Mouse (Mus musculus) Muller cell, postnatal 12 days (primary cell): ENCODE data around the gene Nxn.
A peak's percentile ranks its signal among the peaks of the same experiment; 100 is the strongest.

Source experiments
- DNase-seq: peaks from one replicate; pipeline ENCODE4 v3.0.0-alpha.2; 2015; ENCODE audit errors: inconsistent ontology term

The Nxn gene

DNA sequence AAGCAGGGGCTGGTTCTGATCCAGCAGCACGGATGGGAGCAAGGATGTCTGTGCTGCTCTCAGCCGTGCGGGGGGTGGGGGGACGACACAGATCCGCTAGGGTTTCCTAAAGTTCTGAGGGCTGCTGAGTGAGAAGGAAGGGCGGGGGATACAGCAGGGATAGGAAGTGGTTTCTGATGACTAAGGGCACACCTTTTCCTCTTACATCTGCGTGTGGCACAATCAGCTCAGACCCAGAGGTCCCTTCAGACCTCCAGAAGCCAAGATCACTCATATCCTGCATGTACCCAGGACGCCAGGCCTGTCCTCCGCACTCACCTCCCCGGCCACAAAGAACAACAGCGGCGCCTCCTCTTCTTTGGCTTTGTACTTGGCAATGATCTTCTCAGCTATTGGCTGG, 137.7 kb downstream of the Nxn start:
- no peak for DNase-seq

- no peak for DNase-seq
These were observed 138.5 kb downstream of the Nxn start for GRCm38 (mm10) chr11:76260208-76261050.

GRCm38 (mm10) chr11:76258511-76258910, 140.4 kb downstream of the Nxn start:
- no peak for DNase-seq

GRCm38 (mm10) chr11:76257386-76257785, 141.6 kb downstream of the Nxn start:
- DNase-seq: no peak

- DNase-seq: no peak
These were observed 142.8 kb downstream of the Nxn start for GRCm38 (mm10) chr11:76256129-76256528.

GRCm38 (mm10) chr11:76255431-76256001, 143.4 kb downstream of the Nxn start:
- peak; percentile 66 for DNase-seq

GRCm38 (mm10) chr11:76253918-76254264, 145.0 kb downstream of the Nxn start:
- no peak for DNase-seq

GRCm38 (mm10) chr11:76253145-76253917, 145.6 kb downstream of the Nxn start:
- peak; percentile 67 for DNase-seq

- no peak for DNase-seq
These were observed 146.9 kb downstream of the Nxn start for GRCm38 (mm10) chr11:76252036-76252435.

DNA sequence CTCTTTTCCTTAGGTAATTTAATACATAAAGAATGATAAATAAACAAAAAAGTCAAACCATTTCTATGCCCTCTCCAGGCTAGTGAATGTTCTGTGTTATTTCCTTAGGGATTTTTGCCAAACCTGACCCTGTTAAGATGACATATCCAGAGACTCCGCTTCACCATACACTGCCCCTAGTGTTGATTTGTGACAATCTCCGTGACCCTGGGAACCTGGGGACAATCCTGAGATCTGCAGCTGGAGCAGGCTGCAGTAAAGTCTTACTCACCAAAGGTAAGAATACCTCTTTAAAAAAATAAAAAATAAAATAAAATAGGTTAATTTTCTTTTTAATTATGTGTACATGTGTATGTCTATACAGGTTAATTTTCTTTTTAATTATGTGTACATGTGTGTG, 151.7 kb downstream of the Nxn start:
- DNase-seq: no peak

GRCm38 (mm10) chr11:76246439-76246838, 152.5 kb downstream of the Nxn start:
- DNase-seq: no peak

- peak; percentile 30 for DNase-seq
These were observed 155.0 kb downstream of the Nxn start for GRCm38 (mm10) chr11:76243811-76244546.

DNA sequence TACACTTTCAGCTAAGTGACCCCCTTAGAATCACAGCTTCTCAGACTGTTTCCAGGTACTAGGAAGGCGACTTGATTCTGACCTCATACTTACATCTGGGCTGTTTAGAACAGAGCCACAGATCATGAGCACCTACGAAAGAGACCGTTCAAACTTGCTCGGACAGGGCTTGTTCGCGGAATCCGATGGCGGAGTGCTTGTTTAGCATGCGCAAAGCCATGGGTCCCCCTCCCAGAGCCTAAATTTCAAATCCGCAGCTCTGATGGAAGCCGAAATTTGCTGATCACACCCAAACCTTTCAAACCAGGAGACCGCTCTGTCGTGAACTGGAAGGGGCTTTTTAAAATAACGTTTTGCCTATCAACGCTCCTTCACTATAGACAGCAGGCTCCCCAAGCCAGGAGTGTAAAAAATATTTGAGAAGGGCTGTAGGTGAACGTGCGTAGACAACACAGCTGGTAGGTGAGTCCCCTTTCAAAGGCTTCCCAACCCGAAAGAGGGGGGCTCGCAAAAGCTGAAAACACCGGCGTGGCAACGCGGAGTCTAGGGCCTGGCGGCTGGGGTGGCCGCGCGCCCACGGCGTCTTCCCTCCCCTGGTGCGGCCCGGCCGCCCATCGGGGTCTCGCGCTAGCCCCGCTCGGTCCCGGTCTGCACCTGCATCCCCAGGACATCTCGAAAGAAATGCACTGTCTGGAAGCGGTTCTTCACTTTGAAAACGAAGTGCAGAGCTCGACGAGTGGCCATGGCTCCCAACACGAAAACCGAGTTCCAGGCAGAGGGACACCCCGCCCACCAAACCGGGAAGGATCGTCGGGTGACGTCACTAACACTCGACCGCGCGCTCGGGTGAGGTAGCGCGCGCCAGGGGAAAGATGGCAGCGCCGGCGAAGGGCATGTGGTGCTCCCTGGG, 155.8 kb downstream of the Nxn start, which contains the start of the genes Mrm3 and Glod4:
Mrm3 (plus strand) TSS at position 815 of the 910 bp plus-strand sequence.
Glod4 (minus strand) TSS at position 825 of the 910 bp plus-strand sequence.
- DNase-seq: peak; percentile 94

DNA sequence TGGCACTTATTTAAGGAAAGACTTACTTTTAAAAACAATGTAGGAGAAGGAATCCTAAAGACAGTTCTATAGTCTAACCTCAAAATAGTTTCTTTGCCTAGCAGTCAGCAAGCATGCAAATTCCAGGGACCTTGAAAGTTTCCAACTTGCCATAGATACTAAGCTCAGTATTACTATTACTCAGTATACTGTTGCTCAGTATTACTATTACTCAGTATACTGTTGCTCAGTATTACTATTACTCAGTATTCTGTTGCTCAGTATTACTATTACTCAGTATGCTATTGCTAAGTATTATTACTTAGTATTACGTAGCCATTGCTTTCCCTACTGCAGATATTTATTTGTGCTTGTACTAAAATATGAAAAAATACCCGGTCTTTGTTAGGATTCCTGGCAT, 159.2 kb downstream of the Nxn start:
- DNase-seq: no peak

- DNase-seq: no peak
These were observed 162.8 kb downstream of the Nxn start for GRCm38 (mm10) chr11:76236136-76236535.

- no peak for DNase-seq
These were observed 173.9 kb downstream of the Nxn start for GRCm38 (mm10) chr11:76225051-76225450.

DNA sequence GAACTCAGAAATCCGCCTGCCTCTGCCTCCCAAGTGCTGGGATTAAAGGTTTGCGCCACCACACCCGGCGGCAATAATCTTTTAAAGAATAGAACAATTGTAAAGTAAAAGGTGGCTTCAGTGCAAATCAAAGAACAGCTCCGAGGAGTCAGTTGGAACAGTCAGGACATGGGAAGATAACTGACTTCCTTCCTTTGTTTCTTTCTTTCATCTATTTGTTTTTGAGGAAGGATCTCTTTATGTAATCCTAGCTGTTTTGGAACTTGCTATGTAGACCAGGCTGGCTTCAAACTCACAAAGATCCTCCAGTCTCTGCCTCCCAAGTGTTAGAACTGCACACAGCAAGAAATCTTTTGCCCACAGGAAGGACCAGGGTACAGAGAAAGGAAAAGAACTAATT, 174.3 kb downstream of the Nxn start:
- no peak for DNase-seq

DNA sequence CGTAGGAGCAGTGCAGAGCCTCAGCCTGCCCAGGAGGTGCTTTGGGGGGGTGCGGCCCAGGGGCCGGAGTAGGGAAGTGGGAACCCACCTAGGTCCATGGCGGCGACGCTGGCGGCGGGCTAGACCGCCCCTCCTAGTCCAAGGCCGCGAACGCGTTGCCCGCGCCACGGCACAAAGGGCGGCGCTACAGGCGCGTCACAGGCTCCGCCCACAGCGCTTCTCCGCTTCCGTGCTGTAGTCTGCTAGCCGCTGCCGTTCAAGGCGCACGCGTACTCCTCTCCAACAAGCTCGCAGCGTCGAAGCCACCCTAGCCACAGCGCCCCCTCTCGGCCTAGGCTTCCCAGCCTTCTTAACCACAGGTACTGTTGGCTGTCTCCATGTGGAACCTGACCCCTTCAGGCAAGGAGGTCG, 181.5 kb downstream of the Nxn start, which contains the start of the genes Dbil5 and Gemin4:
Dbil5 (plus strand) TSS at position 219 of the 411 bp plus-strand sequence.
Gemin4 (minus strand) TSS at position 275 of the 411 bp plus-strand sequence.
- peak; percentile 95 for DNase-seq

DNA sequence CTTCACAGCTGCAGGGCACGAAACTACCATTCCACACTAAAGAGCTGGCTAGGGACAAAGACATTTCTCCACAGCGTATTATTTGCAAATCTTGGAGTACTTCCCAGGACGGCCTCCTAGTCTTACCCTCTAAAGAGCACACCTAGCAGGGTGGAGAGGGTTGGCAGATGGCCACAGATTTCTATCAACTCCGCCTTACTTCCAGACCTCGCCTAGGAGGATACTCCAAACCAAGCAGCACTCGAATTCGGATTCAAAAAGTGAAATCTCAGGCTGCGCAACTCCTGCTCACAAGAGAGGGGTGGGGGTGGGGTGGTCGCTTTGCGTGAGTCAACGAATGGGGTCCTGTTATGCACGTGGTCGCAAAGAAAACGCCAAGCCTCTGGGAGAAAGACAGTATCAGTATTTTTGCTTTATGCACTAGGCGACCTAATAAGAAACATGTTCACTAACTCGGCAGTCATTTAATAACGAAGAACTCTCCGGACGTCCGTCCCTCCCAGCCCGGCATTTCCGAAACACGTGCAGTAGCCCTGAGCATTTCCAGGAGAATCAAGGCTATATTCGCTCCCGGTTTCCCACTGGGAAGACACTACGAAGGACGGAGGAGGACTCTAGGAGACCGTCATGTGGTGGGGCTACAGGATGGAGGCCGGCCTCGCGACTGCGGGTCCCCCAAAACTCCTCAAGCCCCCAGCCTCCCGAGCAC, 182.1 kb downstream of the Nxn start:
- peak; percentile 66 for DNase-seq

- no peak for DNase-seq
These were observed 182.8 kb downstream of the Nxn start for GRCm38 (mm10) chr11:76216049-76216540.
